Comparison of ENCODE assay signal across 20 mouse cellular contexts in the genomic region with DNA sequence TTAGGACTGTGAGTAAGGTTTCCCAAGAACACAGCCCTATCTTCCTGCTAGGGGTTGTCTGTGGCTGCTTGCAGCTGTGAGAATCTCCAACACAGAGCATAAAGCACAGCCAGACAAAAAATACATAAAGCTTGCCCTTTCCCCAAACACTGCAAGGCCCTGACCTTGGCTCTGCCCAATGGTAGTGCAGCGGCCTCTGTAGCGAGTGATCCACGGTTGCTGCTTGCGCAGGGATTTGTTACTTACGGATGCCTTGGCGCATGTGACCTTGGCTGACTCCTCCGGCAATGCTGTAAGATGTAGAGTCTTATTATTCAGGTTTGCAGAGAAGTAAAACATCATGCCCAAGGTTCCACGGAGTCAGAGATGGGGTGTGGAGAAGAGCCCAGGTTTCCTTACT.
DNase-seq lines count a peak whose midpoint lies in the region; ATAC-seq and TF ChIP-seq lines count a peak whose summit lies in the region.
"Had no signal": no experiment of that assay in that cellular context is flagged by ENCODE, and none has a peak within 500 bp of the region (broad histone marks: within the 10 kb centered on the region; RNA-seq: fewer than 3 reads in every experiment).

No protein-coding gene starts in this region.

- TF ChIP-seq CTCF in liver, postnatal 0 days (IDR thresholded peaks at IDR 0.05; ENCODE audit: low read depth), result no peak

- H3K4me2 ChIP-seq in liver, postnatal 0 days (ENCODE audit: low read depth, low read length), result no peak overlapping the region
- H3K4me2 ChIP-seq: embryonic facial prominence, embryonic 13.5 days; forebrain, embryonic 13.5 days; heart, embryonic 13.5 days; hindbrain, embryonic 15.5 days had no signal

- DNase-seq in ovary, postnatal 36 days (ENCODE audit: low spot score), result peak; percentile 63
- no peak for DNase-seq in ovary, postnatal 10 days (ENCODE audit: low spot score)
- DNase-seq in adrenal gland, postnatal 14 days, result peak; percentile 79
- DNase-seq in retina, postnatal 1 day, result peak; percentile 32
- no peak for DNase-seq in thymus, postnatal 10 days (ENCODE audit: low spot score in 2 of 2)
- no peak for DNase-seq in liver, postnatal 0 days
- DNase-seq in thymus, postnatal 25 days, result no peak
- DNase-seq: cerebellum, adult 11 months; cerebellum, adult 8-10 months; cerebellum, postnatal 14 days; gastrocnemius, adult 2 months; heart, postnatal 36 days had no signal

- 78% methylated on average over 8 of the region's 8 CpGs for WGBS in liver, postnatal 0 days (ENCODE audit: insufficient replicate concordance)

- no peak overlapping the region for H3K27ac ChIP-seq in liver, postnatal 0 days (ENCODE audit: low read depth)
- H3K27ac ChIP-seq: embryonic facial prominence, embryonic 13.5 days; forebrain, embryonic 13.5 days; gastrocnemius, adult 2 months; heart, embryonic 13.5 days; hindbrain, embryonic 15.5 days had no signal

- H3K9me3 ChIP-seq in liver, postnatal 0 days (ENCODE audit: low read length), result no peaks in the 10 kb centered on the region
- H3K9me3 ChIP-seq: embryonic facial prominence, embryonic 13.5 days; forebrain, embryonic 13.5 days; heart, embryonic 13.5 days; hindbrain, embryonic 15.5 days had no signal

- ATAC-seq in liver, postnatal 0 days, result no peak
- ATAC-seq: activated CD4-positive, CD25-positive, alpha-beta regulatory T cell, adult 4 months; forebrain, embryonic 13.5 days; intestine, embryonic 16.5 days; Patski had no signal

- TF ChIP-seq EP300 in liver, postnatal 0 days (IDR thresholded peaks at IDR 0.05; ENCODE audit: low read depth), result no peak

- no peak overlapping the region for H3K4me3 ChIP-seq in liver, postnatal 0 days (ENCODE audit: low read depth, low read length)
- H3K4me3 ChIP-seq: embryonic facial prominence, embryonic 13.5 days; forebrain, embryonic 13.5 days; gastrocnemius, adult 2 months; heart, embryonic 13.5 days; hindbrain, embryonic 15.5 days had no signal

- H3K36me3 ChIP-seq in liver, postnatal 0 days (replicated peaks; ENCODE audit: insufficient read depth, low read length), result no peaks in the 10 kb centered on the region
- H3K36me3 ChIP-seq: embryonic facial prominence, embryonic 13.5 days; heart, embryonic 13.5 days; hindbrain, embryonic 15.5 days had no signal

- no peak overlapping the region for H3K9ac ChIP-seq in liver, postnatal 0 days (replicated peaks)
- H3K9ac ChIP-seq: embryonic facial prominence, embryonic 13.5 days; forebrain, embryonic 13.5 days; heart, embryonic 13.5 days; hindbrain, embryonic 15.5 days had no signal

- no peaks in the 10 kb centered on the region for H3K27me3 ChIP-seq in liver, postnatal 0 days (ENCODE audit: insufficient read depth, low read length)
- H3K27me3 ChIP-seq: CH12.LX; embryonic facial prominence, embryonic 13.5 days; forebrain, embryonic 13.5 days; heart, embryonic 13.5 days; hindbrain, embryonic 15.5 days had no signal

- no peaks in the 10 kb centered on the region for H3K4me1 ChIP-seq in liver, postnatal 0 days (ENCODE audit: insufficient read depth)
- H3K4me1 ChIP-seq: embryonic facial prominence, embryonic 13.5 days; forebrain, embryonic 13.5 days; heart, embryonic 13.5 days; hindbrain, embryonic 15.5 days had no signal

Comparison
In these comparisons a context has a peak if more than half of its experiments do, and no peak if none do; other contexts are left out.
1. DNase-seq: peak in ovary, postnatal 36 days (single experiment), adrenal gland, postnatal 14 days (single experiment) and retina, postnatal 1 day (single experiment); none in ovary, postnatal 10 days (single experiment), thymus, postnatal 10 days (0 of 2), liver, postnatal 0 days (single experiment) and thymus, postnatal 25 days (single experiment).